Mouse (Mus musculus) MEL (cell line): ENCODE data around the gene Dzip1. TPM values are rescaled to one million over a fixed set of nuclear protein-coding genes. Genes with fewer than 3 reads are reported as not detected.

Source experiments
- DNase-seq: peaks from one replicate; pipeline ENCODE4 v3.0.0; 2011; ENCODE audit warnings: low read depth, low spot score
- H3K27ac ChIP-seq: 2 replicates; pipeline ENCODE4 v1.5.1; 2012; ENCODE audit warnings: low read depth, mild to moderate bottlenecking, control low read depth, low read length, moderate library complexity; ENCODE audit not compliant: control insufficient read depth
- H3K27me3 ChIP-seq, 2 experiments: fragments of 150-350 bp in 1 of 2; sonication (generic) in 1 of 2; 2 replicates each; pipeline ENCODE4 v1.6.1; 2012; ENCODE audit warnings: low read length in 2 of 2, mild to moderate bottlenecking in 2 of 2, improper control_type of control experiment in 1 of 2, moderate library complexity in 1 of 2; ENCODE audit not compliant: insufficient read depth in 2 of 2, control insufficient read depth in 1 of 2
- H3K36me3 ChIP-seq, 2 experiments: 2 replicates each; pipeline ENCODE4 v1.6.1; 2012 to 2014; ENCODE audit warnings: low read length in 2 of 2, improper control_type of control experiment in 1 of 2, inconsistent platforms in 1 of 2, mild to moderate bottlenecking in 1 of 2; ENCODE audit not compliant: insufficient read depth in 2 of 2, control insufficient read depth in 1 of 2
- H3K4me1 ChIP-seq, 2 experiments: fragments of 150-350 bp in 1 of 2; sonication (generic) in 1 of 2; 2 replicates each; pipeline ENCODE4 v1.6.1; 2012; ENCODE audit warnings: low read length in 2 of 2, improper control_type of control experiment in 1 of 2, mild to moderate bottlenecking in 1 of 2; ENCODE audit not compliant: insufficient read depth in 2 of 2, control insufficient read depth in 1 of 2
- H3K4me3 ChIP-seq, 2 experiments: fragments of 150-350 bp in 1 of 2; sonication (generic) in 1 of 2; 2 replicates each; pipeline ENCODE4 v1.5.1; 2012; ENCODE audit warnings: low read depth in 2 of 2, low read length in 2 of 2, mild to moderate bottlenecking in 2 of 2, moderate library complexity in 2 of 2, control low read depth in 1 of 2, improper control_type of control experiment in 1 of 2; ENCODE audit not compliant: control insufficient read depth in 1 of 2, insufficient read depth in 1 of 2
- H3K79me2 ChIP-seq: 2 replicates; pipeline ENCODE4 v1.6.1; 2012; ENCODE audit warnings: mild to moderate bottlenecking, low read length, moderate library complexity; ENCODE audit not compliant: control insufficient read depth, poor library complexity, insufficient read depth
- H3K9ac ChIP-seq: 2 replicates; pipeline ENCODE4 v1.6.1; 2012; ENCODE audit warnings: low read depth, mild to moderate bottlenecking, control low read depth, low read length, moderate library complexity; ENCODE audit not compliant: control insufficient read depth, poor library complexity, severe bottlenecking
- H3K9me3 ChIP-seq: fragments of 150-350 bp; sonication (generic); replicated peaks from 2 replicates; pipeline ENCODE4 v1.6.1; 2012; ENCODE audit warnings: mild to moderate bottlenecking, low read length, improper control_type of control experiment, moderate library complexity; ENCODE audit not compliant: insufficient read depth
- CHD1 ChIP-seq: IDR thresholded peaks from 2 replicates; pipeline ENCODE4 v1.6.1; 2012; ENCODE audit warnings: low read depth, mild to moderate bottlenecking, inconsistent platforms, low read length, improper control_type of control experiment
- CHD2 ChIP-seq: IDR thresholded peaks from 2 replicates; pipeline ENCODE4 v1.6.1; 2011; ENCODE audit warnings: low read length, improper control_type of control experiment
- CTCF ChIP-seq, 3 experiments: IDR thresholded peaks in 2 of 3; conservative IDR thresholded peaks in 1 of 3; 2 replicates each; pipeline ENCODE4 v1.5.1; 2011 to 2012; ENCODE audit warnings: low read length in 3 of 3, low read depth in 2 of 3, mild to moderate bottlenecking in 2 of 3, improper control_type of control experiment in 1 of 3, inconsistent platforms in 1 of 3, mixed read lengths in 1 of 3, moderate library complexity in 1 of 3; ENCODE audit not compliant: control insufficient read depth in 1 of 3, insufficient read depth in 1 of 3, poor library complexity in 1 of 3, severe bottlenecking in 1 of 3
- ELF1 ChIP-seq: IDR thresholded peaks from 2 replicates; pipeline ENCODE4 v1.6.1; 2014; ENCODE audit warnings: low read depth, mild to moderate bottlenecking, inconsistent platforms, low read length, improper control_type of control experiment, moderate library complexity
- ETS1 ChIP-seq: IDR thresholded peaks from 2 replicates; pipeline ENCODE4 v1.6.1; 2012; ENCODE audit warnings: low read depth, mild to moderate bottlenecking, inconsistent platforms, low read length, improper control_type of control experiment, moderate library complexity
- GABPA ChIP-seq: IDR thresholded peaks from 2 replicates; pipeline ENCODE4 v1.6.1; 2012; ENCODE audit warnings: low read depth, mild to moderate bottlenecking, inconsistent platforms, low read length, improper control_type of control experiment, moderate library complexity
- GATA1 ChIP-seq: IDR thresholded peaks from 2 replicates; pipeline ENCODE4 v1.6.1; 2011; ENCODE audit warnings: low read depth, low read length, improper control_type of control experiment
- JUND ChIP-seq: IDR thresholded peaks from 2 replicates; pipeline ENCODE4 v1.6.1; 2011; ENCODE audit warnings: low read depth, mild to moderate bottlenecking, improper control_type of control experiment, low read length
- KAT2A ChIP-seq: conservative IDR thresholded peaks from 2 replicates; pipeline ENCODE4 v1.6.1; 2012; ENCODE audit warnings: low read depth, low read length, improper control_type of control experiment, inconsistent platforms
- MAX ChIP-seq: IDR thresholded peaks from 2 replicates; pipeline ENCODE4 v1.6.1; 2011; ENCODE audit warnings: low read length, improper control_type of control experiment
- MAZ ChIP-seq: IDR thresholded peaks from 2 replicates; pipeline ENCODE4 v1.6.1; 2012; ENCODE audit warnings: low read depth, mild to moderate bottlenecking, inconsistent platforms, low read length, improper control_type of control experiment
- MXI1 ChIP-seq: IDR thresholded peaks from 2 replicates; pipeline ENCODE4 v1.6.1; 2011; ENCODE audit warnings: mild to moderate bottlenecking, low read depth, low read length, improper control_type of control experiment
- MYC ChIP-seq: IDR thresholded peaks from 2 replicates; pipeline ENCODE4 v1.6.1; 2011; ENCODE audit warnings: low read depth, mild to moderate bottlenecking, low read length, improper control_type of control experiment, moderate library complexity
- NELFE ChIP-seq: IDR thresholded peaks from 2 replicates; pipeline ENCODE4 v1.6.1; 2011; ENCODE audit warnings: low read depth, low read length, improper control_type of control experiment
- POLR2A ChIP-seq, 2 experiments: IDR thresholded peaks; 2 replicates each; pipeline ENCODE4 v1.6.1; 2011 to 2012; ENCODE audit warnings: low read length in 2 of 2, mild to moderate bottlenecking in 2 of 2, control low read depth in 1 of 2, improper control_type of control experiment in 1 of 2, low read depth in 1 of 2, moderate library complexity in 1 of 2; ENCODE audit not compliant: control insufficient read depth in 1 of 2, insufficient read depth in 1 of 2, poor library complexity in 1 of 2
- TAL1 ChIP-seq: IDR thresholded peaks from 2 replicates; pipeline ENCODE4 v1.6.1; 2012; ENCODE audit warnings: mild to moderate bottlenecking, inconsistent platforms, low read length, moderate library complexity, mixed read lengths
- TCF12 ChIP-seq: IDR thresholded peaks from 2 replicates; pipeline ENCODE4 v1.6.1; 2014; ENCODE audit warnings: low read depth, mild to moderate bottlenecking, inconsistent platforms, low read length, improper control_type of control experiment, moderate library complexity
- UBTF ChIP-seq: IDR thresholded peaks from 2 replicates; pipeline ENCODE4 v1.6.1; 2012; ENCODE audit warnings: low read depth, mild to moderate bottlenecking, inconsistent platforms, low read length, improper control_type of control experiment, moderate library complexity, borderline replicate concordance; ENCODE audit not compliant: insufficient read depth
- USF1 ChIP-seq: IDR thresholded peaks from 2 replicates; pipeline ENCODE4 v1.6.1; 2014; ENCODE audit warnings: low read depth, mild to moderate bottlenecking, inconsistent platforms, low read length, improper control_type of control experiment, moderate library complexity
- ZC3H11A ChIP-seq: IDR thresholded peaks from 2 replicates; pipeline ENCODE4 v1.6.1; 2012; ENCODE audit warnings: low read depth, mild to moderate bottlenecking, inconsistent platforms, low read length, improper control_type of control experiment
- ZKSCAN1 ChIP-seq: IDR thresholded peaks from 2 replicates; pipeline ENCODE4 v1.6.1; 2012; ENCODE audit warnings: low read depth, mild to moderate bottlenecking, inconsistent platforms, low read length, improper control_type of control experiment, moderate library complexity
- ZMIZ1 ChIP-seq: IDR thresholded peaks from 2 replicates; pipeline ENCODE4 v1.6.1; 2012; ENCODE audit warnings: low read depth, mild to moderate bottlenecking, inconsistent platforms, low read length, improper control_type of control experiment, moderate library complexity
- ZNF384 ChIP-seq: IDR thresholded peaks from 2 replicates; pipeline ENCODE4 v1.6.1; 2012; ENCODE audit warnings: low read depth, mild to moderate bottlenecking, inconsistent platforms, low read length, improper control_type of control experiment
- polyA plus RNA-seq, 2 experiments: library from polyadenylated mRNA; stranded (reverse) in 1 of 2; unstranded in 1 of 2; fragments of >175 nt in 1 of 2; fragments of >200 nt in 1 of 2; gene quantifications; 2 replicates each; pipeline versions ENCODE4 v1.2.1 to v1.2.4; 2012; ENCODE audit warnings: low replicate concordance in 2 of 2, low read depth in 1 of 2; ENCODE audit not compliant: insufficient read length in 2 of 2, insufficient read depth in 1 of 2, missing spikeins in 1 of 2
- total RNA-seq: library from RNA; depleted of rRNA; stranded (reverse); fragments of 300-350 nt; gene quantifications from 2 replicates; pipeline ENCODE4 v1.2.3, GENCODE M21; 2012

Gene Dzip1
- total and polyA plus RNA-seq, 3 experiments = 0.35 to 1.8 TPM; not detected in 1

- Histone ChIP-seq H3K27ac (no peak overlapping the region), H3K79me2 (no peaks in the 10 kb centered on the region), H3K36me3 (no peaks in the 10 kb centered on the region), H3K27me3 (no peaks in the 10 kb centered on the region), H3K4me3 (no peak overlapping the region), H3K9ac (no peak overlapping the region), H3K4me1 (no peaks in the 10 kb centered on the region), H3K9me3 (no peaks in the 10 kb centered on the region)
- TF ChIP-seq ZC3H11A (no peak), CHD1 (no peak), ZKSCAN1 (no peak), GABPA (no peak), ETS1 (no peak), MAZ (no peak), TAL1 (no peak), TCF12 (no peak), UBTF (no peak), MAX (no peak), MYC (no peak), CTCF (IDR thresholded peaks at IDR 0.05 in 2 of 3, conservative IDR thresholded peaks at IDR 0.05 in 1 of 3; ENCODE audit: control insufficient read depth in 1 of 3, insufficient read depth in 1 of 3, low read depth in 2 of 3, low read length in 3 of 3, poor library complexity in 1 of 3, severe bottlenecking in 1 of 3) (no peak)
- no peak for DNase-seq
Measured at GRCm38 (mm10) chr14:118895228-118895627, 30.0 kb downstream of the Dzip1 start.

DNA sequence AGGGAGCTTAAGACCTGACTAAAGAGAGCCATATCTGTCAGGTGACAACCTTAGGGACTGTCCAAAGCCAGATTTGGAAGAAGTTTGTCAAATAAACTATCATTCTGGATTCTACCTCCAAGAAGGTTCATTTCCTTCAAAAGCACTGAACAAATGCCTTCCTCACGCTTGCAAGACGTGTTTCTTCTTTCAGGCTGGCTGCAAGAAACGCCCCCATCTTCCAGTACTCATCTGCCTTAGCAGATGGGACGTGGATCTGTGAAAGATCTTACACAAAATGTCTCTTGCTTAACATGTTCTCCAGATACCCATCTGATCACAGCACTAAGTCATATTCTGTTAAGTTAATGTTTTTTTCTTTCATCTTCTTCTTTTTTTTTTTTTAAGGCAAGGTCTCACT, 35.2 kb downstream of the Dzip1 start:
- H3K9me3 ChIP-seq = no peaks in the 10 kb centered on the region
- no peaks in the 10 kb centered on the region for H3K79me2 ChIP-seq
- no peaks in the 10 kb centered on the region for H3K27me3 ChIP-seq
- no peak overlapping the region for H3K9ac ChIP-seq
- no peak for TF ChIP-seq POLR2A (IDR thresholded peaks at IDR 0.05; ENCODE audit: control insufficient read depth in 1 of 2, insufficient read depth in 1 of 2, low read depth in 1 of 2, low read length in 2 of 2, poor library complexity in 1 of 2)
- no peak for TF ChIP-seq UBTF
- H3K4me1 ChIP-seq = no peaks in the 10 kb centered on the region
- no peaks in the 10 kb centered on the region for H3K36me3 ChIP-seq
- no peak for DNase-seq
- H3K27ac ChIP-seq = no peak overlapping the region
- H3K4me3 ChIP-seq = no peak overlapping the region

DNA sequence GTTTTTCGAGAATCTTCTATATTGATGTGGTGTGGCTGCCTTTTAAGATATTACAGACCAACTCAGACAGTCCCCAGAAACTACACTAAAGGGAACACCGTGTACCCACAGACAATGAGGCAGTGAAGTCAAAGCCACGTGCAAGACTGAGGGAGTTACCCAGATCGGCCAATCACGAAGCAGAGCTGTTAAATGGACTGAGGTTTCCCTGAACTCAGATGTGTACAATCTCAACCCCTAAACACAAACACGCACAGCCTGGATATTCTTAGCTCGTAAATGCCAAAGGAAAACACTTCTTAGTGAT, 41.1 kb downstream of the Dzip1 start:
- Histone ChIP-seq H3K9ac (no peak overlapping the region), H3K79me2 (no peaks in the 10 kb centered on the region), H3K4me3 (no peak overlapping the region), H3K27me3 (no peaks in the 10 kb centered on the region), H3K36me3 (peaks cover 0 to 8% of the 10 kb centered on the region in 2 experiments; a peak in 2 of 4 replicates), H3K27ac (peak overlapping the region; percentile 63; the same call in 1 of the 2 replicates), H3K4me1 (peaks cover 0 to 6% of the 10 kb centered on the region in 2 experiments; a peak in 2 of 4 replicates), H3K9me3 (no peaks in the 10 kb centered on the region)
- TF ChIP-seq MAX (peak; percentile 63; the same call in 1 of the 2 replicates), KAT2A (no peak), GABPA (no peak), ETS1 (0 out of 2 replicates have a peak, but pooled peaks have one; percentile 7), ZNF384 (no peak), MXI1 (no peak; the same call in 1 of the 2 replicates), JUND (no peak), ELF1 (no peak), CHD2 (no peak), NELFE (no peak), USF1 (no peak), ZMIZ1 (no peak), POLR2A (IDR thresholded peaks at IDR 0.05; ENCODE audit: control insufficient read depth in 1 of 2, insufficient read depth in 1 of 2, low read depth in 1 of 2, low read length in 2 of 2, poor library complexity in 1 of 2) (no peak), GATA1 (no peak)
- DNase-seq = peak; percentile 30
